Mouse (Mus musculus) WW6 (cell line): ENCODE data around the gene Ntf5.
A peak's percentile ranks its signal among the peaks of the same experiment; 100 is the strongest.
"Not testable (repeated sequence)": the region's sequence is repeated elsewhere in the genome, so short reads cannot be mapped to it uniquely, and the experiment has no call there.

Experiments used
- DNase-seq: peaks from one replicate; pipeline ENCODE4 v3.0.0-alpha.2; 2013; ENCODE audit warnings: low read depth, low spot score

Ntf5 gene

GRCm38 (mm10) chr7:45413113-45413863 is at the start of gene Ntf5:
TSS of gene Ntf5 (plus strand) at chr7:45413695.
- no peak for DNase-seq

GRCm38 (mm10) chr7:45363983-45364382 is 49.5 kb upstream of the Ntf5 start:
- no peak for DNase-seq

- DNase-seq = no peak
Measured at GRCm38 (mm10) chr7:45365742-45366651, 47.5 kb upstream of the Ntf5 start.

- DNase-seq = no peak
Measured at GRCm38 (mm10) chr7:45366652-45367019, 46.9 kb upstream of the Ntf5 start, which contains the start of gene Ppfia3. TSS of gene Ppfia3 (minus strand) at chr7:45367019.

- peak; percentile 90 for DNase-seq
Measured at GRCm38 (mm10) chr7:45367020-45367880, 46.2 kb upstream of the Ntf5 start.

GRCm38 (mm10) chr7:45368178-45368577 is 45.3 kb upstream of the Ntf5 start:
- no peak for DNase-seq

GRCm38 (mm10) chr7:45369022-45369745 is 44.3 kb upstream of the Ntf5 start:
- no peak for DNase-seq

- no peak for DNase-seq
Measured at GRCm38 (mm10) chr7:45369836-45370474, 43.5 kb upstream of the Ntf5 start.

GRCm38 (mm10) chr7:45370475-45371311 is 42.8 kb upstream of the Ntf5 start, which contains the start of gene Lin7b:
TSS of gene Lin7b (minus strand) at chr7:45370583.
- peak; percentile 86 for DNase-seq

GRCm38 (mm10) chr7:45372371-45372770 is 41.1 kb upstream of the Ntf5 start:
- DNase-seq = no peak

- no peak for DNase-seq
Measured at GRCm38 (mm10) chr7:45374620-45375019, 38.9 kb upstream of the Ntf5 start.

GRCm38 (mm10) chr7:45376057-45376456 is 37.4 kb upstream of the Ntf5 start:
- DNase-seq = no peak

GRCm38 (mm10) chr7:45386077-45386476 is 27.4 kb upstream of the Ntf5 start:
- no peak for DNase-seq

GRCm38 (mm10) chr7:45395129-45395541 is 18.4 kb upstream of the Ntf5 start:
- peak; percentile 65 for DNase-seq

- DNase-seq = peak; percentile 100
Measured at GRCm38 (mm10) chr7:45395578-45396336, 17.7 kb upstream of the Ntf5 start, which contains the start of gene Snrnp70. TSS of gene Snrnp70 (minus strand) at chr7:45395742.

- not testable (repeated sequence) for DNase-seq
Measured at GRCm38 (mm10) chr7:45396337-45396775, 17.1 kb upstream of the Ntf5 start.

- no peak for DNase-seq
Measured at GRCm38 (mm10) chr7:45396787-45397186, 16.7 kb upstream of the Ntf5 start.

- DNase-seq = no peak
Measured at GRCm38 (mm10) chr7:45401521-45402085, 11.9 kb upstream of the Ntf5 start.
